Mouse (Mus musculus) T-cell, adult 2 months (primary cell): ENCODE data around the gene Hsd17b1.
A peak's percentile ranks its signal among the peaks of the same experiment; 100 is the strongest.

Source experiments
- DNase-seq: peaks from one replicate; pipeline ENCODE4 v3.0.0; 2022; ENCODE audit warnings: low spot score

Gene Hsd17b1

DNA sequence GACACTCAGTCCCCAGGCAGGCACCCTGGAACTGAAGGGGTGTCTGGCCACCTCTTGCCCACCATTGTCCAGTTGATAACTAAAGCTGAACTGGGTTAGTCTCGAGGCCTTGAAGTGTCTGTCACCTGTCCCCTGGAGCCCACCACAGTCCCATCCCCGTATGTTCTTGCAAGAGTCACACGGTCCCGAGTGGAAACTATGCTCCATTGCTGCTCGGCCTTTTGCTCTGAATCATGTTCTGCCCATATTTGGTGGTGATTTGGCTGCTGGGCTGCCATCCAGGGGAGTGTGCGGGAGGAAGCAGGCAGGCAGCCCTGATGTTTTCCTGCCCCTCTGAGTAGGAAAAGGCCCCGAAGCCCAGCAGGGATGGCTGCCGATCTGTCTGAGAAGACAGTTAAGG lies 18.1 kb upstream of the Hsd17b1 start:
- no peak for DNase-seq

DNA sequence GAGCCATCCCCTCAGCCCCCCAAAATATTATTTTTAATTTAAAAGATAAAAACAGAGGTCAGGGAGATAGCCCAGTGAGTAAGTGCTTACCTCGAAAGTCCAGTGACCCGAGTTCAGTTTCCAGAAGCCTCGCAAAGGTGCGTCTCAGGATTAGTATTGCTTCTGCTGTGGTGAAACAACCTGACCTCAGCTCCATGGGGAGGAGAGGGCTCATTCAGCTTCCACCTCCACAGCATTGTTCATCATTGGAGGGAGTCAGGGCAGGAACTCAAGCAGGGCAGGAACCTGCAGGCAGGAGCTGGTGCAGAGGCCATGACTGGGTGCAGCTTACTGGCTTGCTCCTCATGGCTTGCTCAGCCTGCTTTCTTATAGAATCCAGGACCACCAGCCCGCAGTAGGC lies 17.2 kb upstream of the Hsd17b1 start:
- DNase-seq: no peak

DNA sequence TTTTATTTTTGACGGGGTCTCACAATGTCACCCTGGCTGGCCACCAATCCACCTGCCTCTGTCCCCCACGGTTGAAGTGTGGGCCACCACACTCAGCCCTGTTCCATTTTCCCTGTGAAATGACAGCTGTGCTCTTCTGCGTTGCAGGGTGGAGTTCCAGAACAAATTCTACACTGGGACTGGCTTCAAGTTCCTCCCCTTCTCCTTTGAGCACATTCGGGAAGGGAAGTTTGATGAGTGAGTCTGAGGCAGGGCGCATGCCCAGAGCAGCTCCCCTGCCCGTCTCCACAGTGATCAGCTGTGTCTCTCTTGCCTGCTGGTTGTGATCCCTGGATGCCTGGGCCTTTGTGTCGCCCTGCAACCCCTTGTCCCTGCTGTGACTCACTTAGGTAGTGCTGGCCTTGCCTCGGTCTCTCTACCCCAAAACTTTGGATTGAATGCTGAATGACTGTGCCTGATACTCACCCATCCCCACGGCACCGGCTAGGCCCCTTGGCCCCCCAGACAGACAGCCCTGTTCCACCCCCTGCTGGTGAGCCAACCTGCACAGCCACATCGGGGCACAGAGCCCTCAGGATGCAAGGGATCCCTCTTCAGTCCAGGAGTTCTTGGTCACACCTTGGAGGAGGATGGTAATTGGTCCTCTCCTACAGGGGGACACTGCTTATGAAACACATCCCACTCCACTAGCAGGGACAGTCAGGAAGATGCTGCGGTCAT lies 15.9 kb upstream of the Hsd17b1 start:
- no peak for DNase-seq

DNA sequence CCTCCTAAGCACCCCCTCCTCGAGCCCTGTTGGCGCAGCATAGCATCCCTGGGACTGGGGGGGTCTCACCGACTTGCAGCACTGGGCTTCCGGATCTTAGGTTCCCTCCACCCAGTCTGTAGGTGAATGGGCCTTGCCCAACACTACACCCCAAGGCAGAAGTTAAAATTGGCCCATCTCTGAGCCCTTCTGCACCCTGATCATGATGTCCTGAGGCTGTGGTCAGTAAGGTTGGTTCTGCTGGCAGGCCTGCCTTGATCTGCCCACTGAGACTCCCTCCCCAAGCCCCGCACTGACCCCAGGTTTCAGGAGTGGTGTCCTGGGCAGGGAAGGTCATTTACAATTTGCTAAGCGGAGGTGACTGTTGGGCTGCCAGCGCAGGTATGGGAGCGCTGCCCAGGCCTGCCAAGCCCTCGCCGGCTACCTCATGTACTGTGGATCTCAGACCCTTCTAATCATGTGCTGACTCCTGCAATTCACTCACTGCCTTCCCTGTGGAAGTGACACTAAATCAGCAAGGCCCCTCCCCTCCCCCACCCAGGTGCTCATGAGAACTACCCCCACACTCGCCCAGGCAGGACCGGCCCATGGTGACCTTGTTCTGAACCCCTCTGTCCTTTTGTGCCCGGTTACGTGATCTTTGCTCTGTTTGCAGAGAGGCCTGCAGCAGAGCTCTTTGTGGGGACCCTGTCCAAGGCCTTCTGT lies 15.1 kb upstream of the Hsd17b1 start:
- DNase-seq: no peak

DNA sequence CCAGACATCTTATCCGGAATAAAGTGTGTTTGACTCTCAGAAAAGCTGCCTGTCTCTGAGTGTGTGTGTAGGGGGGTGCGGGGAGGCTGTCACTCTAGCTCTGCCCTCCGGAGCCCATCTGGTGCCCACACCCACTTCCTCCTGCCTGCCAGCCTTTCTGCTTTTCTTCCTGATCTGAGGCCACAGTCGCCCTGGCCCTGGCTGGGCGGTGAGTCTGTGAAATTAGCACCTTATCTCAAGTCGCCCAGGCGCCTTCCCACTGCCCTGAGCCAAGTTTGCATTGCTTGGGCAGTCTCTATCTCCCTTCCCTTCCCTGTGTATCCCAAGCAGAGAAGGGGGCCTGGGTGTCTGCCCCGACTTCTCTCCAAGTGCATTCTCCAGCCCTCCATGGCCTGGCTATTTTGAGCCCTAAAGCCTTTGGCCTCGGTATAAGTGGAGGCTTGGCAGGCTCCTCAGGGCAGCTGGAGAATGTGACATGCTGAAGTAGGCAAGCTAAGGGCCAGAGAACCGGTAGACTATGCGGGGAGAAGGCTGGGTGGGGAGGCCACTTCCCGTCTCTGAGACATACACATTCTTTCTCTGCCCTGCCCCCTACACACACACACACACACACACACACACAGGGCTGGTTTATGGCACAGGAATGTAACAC lies 14.4 kb upstream of the Hsd17b1 start:
- peak; percentile 66 for DNase-seq

DNA sequence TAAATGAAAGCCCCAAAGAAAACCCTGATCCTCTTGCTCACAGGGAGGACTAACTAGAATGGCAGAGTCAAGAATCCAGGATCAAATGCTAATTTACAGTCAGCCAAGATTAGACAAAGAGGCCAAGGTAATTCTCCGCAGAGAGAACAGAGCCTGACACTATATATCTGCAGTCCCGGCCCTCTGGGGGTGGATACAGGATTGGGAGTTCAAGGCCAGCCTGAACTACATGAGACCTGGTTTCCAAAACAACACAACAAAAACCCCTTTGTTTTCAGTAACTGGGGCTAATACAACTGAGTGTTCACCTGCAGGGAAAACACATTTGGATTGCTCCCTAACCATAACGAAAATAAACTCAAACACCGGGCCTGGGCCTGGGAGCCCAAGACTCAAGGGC lies 13.7 kb upstream of the Hsd17b1 start:
- no peak for DNase-seq

DNA sequence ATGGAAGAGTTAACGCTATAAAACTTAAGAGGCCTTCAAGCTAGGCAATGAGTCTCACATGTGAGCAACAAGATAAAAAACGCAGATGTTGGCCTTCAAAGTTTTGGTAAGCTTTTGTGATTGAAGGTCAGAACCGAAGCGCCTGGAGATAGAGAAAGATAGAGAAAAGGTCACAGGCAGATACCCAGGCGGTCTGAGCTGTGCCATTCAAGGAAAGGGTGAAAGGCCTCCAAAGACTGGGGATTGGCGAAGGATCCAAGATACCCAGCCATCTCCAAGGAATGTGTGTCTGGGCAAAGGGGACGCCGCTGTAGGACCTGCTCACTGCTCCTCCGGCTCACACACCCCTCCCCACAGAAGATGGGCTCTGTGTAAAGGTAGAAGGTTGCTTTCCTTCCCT lies 13.2 kb upstream of the Hsd17b1 start:
- no peak for DNase-seq

DNA sequence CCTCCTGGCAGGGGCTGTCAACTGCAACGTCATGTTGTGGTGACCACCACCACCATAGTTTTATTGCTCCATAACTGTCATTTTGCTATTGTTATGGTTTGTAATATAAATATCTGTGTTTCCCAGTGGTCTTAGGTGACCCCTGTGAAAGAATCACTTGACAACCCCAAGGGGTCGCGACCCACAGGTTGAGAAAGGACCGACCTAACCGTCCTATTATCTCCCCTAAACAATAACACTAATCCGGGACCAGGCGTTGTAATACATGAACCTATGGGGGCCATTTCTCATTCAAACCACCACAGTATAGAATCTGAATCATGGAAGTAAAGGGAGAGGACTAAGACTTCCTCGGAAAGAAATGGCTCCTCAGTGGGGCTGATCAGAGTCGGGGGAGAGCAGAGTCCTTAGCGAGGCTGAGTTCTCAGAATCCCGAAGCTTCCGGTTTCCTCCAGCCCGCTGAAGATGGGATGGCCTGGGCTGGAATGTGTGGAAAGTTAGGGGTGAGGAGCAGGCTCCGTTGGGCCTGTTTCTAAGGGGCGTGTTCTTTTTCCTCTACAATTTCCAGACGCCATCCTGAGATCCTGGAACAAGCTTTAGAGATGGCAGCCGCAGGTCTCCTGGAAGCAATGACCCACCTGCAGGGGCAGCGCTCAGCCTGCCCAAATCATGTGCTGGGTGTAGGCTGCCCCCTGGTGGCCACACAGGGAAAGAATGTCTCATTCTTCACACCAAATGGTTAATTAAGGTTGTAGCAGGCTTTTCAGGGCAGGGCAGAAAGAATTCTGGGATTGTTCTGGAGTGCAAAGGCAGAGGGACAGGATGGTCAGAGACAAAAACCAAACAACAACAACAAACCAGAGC lies 11.4 kb upstream of the Hsd17b1 start:
- DNase-seq: peak; percentile 77

DNA sequence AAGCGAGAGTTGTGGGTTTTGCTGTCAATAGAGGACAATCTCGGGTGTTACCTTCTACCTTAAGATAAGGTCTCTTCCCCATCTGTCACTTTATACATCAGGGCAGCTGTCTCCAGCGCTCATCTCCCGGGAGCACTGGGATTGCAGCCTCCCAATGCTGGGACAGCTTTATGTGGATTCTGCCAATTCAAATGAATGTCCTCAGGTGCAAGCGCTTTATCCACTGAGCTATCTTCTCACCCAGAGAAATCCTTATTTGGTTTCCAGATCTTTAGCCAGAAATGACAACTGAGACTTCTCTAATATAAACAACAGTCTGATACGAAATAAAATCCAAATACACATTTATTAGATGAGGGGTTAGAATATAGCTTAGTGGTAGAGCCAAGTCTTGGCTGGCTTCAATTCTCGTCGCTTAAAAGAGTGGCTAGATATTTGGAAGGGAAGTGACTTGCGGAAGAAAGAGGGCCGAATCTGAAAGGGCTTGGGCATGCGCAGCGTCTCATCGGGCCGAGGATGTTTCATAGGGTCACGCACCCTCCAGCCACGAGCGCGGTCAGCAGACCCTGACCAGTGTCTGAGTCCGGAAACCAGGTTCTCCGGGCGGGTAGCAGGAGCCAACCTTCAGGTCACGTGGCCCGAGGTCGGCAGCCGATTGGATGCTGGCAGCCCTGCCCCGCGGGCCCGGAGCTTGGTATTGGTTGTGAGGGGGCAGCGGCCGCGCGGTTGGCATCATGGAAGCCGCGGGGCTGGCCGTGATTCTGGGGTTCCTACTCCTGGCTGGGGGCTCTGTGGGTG lies 8.6 kb upstream of the Hsd17b1 start, which contains the start of gene Naglu:
Naglu (plus strand) TSS at position 622 of the 798 bp plus-strand sequence.
- DNase-seq: peak; percentile 88

DNA sequence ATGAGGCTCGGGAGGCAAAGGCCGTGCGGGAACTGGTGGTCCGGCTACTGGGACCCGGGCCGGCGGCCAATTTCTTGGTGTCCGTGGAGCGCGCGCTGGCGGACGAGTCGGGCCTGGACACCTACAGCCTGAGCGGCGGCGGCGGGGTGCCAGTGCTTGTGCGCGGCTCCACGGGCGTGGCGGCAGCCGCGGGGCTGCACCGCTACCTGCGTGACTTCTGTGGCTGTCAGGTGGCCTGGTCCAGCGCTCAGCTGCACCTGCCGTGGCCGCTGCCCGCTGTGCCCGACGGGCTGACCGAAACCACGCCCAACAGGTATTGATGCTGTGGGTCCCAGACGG lies 8.1 kb upstream of the Hsd17b1 start:
- no peak for DNase-seq

DNA sequence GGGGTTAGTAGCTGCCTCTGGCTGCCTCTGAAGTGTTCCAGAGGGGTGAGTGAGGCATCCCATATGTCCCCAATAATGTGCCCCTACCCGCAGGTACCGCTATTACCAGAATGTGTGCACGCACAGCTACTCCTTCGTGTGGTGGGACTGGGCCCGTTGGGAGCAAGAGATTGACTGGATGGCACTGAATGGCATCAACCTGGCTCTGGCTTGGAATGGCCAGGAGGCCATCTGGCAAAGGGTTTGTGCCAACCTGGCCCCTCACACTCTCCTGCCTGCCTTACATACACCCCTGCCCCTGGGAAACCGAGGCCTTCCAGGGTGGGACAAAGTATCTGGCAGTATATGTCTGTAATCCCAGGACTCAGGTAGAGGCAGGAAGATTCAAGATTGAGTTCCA lies 7.2 kb upstream of the Hsd17b1 start:
- DNase-seq: no peak

DNA sequence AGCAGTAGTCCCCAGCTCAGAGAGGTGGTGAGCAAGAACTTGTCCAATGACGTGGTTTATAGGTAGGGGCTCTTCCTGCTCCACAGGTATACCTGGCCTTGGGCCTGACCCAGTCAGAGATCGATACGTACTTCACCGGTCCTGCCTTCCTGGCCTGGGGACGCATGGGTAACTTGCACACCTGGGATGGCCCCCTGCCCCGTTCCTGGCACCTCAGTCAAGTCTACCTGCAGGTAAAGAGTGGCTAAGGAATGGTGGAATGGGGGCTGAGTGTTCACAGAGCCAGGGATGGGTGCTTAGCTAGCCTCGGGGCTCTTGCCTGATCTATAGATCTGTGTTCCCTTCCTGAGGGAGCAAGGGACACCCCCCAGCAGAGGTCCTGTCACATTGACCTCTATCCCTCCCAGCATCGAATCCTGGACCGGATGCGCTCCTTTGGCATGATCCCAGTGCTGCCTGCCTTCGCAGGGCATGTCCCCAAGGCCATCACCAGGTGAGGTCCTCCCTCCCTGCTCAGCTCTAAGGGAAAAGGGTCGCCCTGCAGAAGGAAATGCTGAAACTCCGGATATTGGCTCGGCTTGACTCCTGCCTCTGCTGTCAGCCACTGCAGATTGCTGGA lies 6.3 kb upstream of the Hsd17b1 start:
- no peak for DNase-seq

DNA sequence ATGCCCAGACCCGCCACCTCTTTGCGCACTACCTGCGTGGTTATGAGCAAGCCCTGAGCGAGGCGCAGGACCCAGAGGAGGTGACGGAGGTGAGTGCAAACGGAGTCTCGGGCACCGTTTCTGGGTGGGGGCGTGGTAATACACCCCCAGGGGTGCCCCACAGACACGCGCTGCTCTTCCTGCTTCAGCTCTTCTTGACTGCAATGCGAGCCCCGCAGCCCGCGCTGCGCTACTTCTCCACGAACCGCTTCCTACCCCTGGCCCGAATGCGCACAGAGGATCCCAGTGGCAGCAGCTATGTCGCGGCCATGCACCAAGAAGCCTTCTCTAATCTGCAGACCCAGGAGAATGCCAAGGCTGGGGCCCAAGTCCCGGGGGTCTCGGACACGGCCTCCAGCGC lies 1.5 kb downstream of the Hsd17b1 start:
- DNase-seq: peak; percentile 44

DNA sequence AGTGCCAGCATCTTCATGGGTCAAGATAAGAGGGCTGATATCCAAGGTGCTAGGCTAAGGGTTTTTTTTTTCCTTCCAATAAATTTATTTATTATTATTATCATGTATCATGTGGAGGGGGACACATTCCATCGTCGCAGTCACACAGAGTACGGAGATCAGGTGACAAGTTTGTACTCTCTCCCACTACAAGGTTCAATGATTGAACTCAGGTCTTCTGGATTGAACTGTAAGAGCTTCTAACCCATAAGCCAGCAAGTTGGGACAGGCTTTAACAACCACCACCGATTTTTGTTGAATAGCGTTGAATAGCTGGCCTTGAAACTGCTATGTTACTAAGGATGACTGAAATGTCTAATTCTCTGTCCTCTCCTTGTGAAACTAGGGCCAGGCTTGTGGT lies 2.2 kb downstream of the Hsd17b1 start:
- DNase-seq: no peak

DNA sequence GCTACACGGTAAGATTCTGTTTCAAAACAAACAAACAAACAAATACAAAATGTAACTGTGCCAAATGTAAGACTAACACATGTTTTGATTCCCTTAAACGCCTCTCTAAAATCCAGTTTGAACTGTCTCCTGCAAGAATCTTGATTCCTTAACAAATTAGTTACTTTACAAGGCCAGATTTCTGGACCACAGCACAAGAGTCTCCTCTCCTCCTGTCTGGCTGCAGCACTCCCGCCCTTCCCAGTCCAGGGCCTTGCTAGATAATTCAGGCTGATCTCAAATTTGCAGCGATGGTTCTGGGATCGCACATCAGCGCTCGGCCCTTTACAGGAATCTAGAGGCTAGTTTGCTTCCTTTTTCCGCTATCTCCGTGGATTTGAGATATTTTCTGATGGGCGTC lies 3.4 kb downstream of the Hsd17b1 start:
- DNase-seq: no peak

DNA sequence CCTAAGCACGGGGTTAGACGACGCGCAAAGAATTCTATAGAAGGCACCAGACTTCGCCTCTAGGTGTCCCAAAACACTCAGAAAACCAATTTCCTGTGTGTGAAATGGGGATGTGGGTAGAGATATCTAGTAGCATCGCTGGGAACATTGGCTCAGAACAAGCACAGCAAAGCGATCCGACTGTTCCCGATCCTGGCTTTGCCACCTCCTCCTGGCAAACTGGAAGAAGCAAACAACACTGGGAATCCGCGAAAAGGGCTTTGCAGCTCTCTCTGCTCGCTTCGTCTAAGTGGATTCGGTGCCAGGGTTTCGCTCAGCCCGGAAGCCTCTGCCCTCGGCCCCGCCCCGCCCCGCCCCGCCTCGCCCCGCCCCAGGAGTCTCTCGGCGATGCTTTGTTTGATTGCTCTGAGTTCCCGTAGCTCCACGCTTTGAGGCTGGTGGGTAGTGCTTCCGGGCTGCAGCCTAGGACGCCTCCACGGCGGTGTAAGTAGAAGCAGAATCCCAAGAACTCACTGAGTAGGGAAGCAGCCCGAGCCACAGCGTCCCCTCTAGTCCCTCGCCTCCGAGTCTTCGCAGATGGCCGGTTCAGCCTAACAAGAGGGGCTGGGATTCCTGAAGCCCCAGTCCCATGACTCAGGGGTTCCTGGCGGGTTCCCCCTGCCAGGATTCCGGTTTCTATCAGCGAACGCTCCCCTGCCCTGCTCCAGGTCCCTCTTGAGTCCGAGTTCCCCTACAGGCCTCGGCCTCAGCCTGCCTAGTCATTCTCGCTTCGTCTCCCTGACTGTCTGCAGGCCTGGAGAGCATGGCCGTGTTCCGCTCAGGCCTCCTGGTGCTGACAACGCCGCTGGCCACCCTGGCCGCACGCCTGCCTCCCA lies 4.2 kb downstream of the Hsd17b1 start, which contains the start of gene Coasy:
Coasy (plus strand) TSS at position 358 of the 875 bp plus-strand sequence.
- peak; percentile 83 for DNase-seq

DNA sequence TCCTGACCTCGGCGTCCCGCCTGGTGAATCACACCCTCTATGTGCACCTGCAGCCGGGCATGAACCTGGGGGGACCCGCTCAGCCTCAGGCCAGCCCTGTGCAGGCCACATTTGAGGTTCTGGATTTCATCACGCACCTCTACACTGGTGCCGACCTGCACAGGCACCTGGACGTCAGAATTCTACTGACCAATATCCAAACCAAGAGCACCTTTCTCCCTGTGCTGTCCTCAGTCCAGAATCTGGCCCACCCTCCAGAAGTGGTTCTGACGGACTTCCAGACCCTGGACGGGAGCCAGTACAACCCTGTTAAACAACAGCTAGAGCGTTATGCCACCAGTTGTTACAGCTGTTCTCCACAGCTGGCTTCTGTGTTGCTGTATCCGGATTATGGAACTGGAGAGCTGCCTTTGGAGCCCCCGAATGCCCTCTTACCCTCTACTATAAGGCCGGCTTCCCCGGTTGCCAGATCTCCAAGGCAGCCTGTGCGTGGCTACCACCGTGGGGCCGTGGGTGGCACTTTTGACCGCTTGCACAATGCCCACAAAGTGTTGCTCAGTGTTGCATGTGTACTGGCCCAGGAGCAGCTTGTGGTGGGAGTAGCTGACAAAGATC lies 5.0 kb downstream of the Hsd17b1 start:
- DNase-seq: no peak

DNA sequence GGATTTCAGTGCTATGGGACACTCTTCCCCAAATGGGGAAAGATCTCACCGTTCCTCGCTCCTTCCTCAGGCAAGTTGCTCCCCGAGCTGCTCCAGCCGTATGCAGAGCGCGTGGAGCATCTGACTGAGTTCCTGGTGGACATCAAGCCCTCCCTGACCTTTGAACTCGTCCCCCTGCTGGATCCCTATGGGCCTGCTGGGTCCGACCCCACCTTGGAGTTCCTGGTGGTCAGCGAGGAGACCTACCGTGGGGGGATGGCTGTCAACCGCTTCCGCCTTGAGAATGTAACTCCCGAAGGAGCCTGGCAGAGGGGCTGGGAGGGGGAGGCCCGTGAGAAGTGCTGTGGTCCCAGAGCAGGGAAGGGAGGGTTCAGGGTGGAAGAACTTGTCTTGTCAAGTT lies 6.0 kb downstream of the Hsd17b1 start:
- DNase-seq: no peak

DNA sequence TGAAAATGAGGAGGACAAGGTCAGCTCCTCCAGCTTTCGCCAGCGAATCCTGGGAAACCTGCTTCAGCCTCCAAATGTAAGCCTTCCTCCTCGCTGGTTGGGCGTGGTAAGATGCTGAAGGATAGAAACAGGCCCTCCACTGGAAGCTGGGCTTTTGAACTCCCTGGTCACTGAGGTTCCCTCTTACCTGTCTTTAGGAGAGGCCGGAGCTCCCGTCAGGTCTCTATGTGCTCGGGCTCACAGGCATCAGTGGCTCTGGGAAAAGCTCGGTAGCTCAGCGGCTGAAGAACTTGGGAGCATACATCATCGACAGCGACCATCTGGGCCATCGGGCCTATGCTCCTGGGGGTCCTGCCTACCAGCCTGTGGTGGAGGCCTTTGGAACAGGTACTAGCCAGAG lies 6.6 kb downstream of the Hsd17b1 start:
- no peak for DNase-seq
